Mouse (Mus musculus): ENCODE results near the gene Ednrb.
"Not testable (repeated sequence)": the region's sequence is repeated elsewhere in the genome, so short reads cannot be mapped to it uniquely, and the experiment has no call there.

The Ednrb gene

GRCm38 (mm10) chr14:103822590-103822989, 21.6 kb downstream of the Ednrb start:
- DNase-seq = no peak

- peak; percentile 52 to 80 for DNase-seq
Observed at GRCm38 (mm10) chr14:103816637-103817308, 27.4 kb downstream of the Ednrb start.

GRCm38 (mm10) chr14:103815542-103815941, 28.7 kb downstream of the Ednrb start:
- DNase-seq = peak; percentile 79 to 84

- DNase-seq = no peak
Observed at GRCm38 (mm10) chr14:103814015-103814691, 30.0 kb downstream of the Ednrb start.

GRCm38 (mm10) chr14:103813246-103813645, 31.0 kb downstream of the Ednrb start:
- DNase-seq = peak in 1 of 2 experiments; percentile 14

- no peak for DNase-seq
Observed at GRCm38 (mm10) chr14:103811291-103811690, 32.9 kb downstream of the Ednrb start.

GRCm38 (mm10) chr14:103803907-103804659, 40.1 kb downstream of the Ednrb start:
- DNase-seq = no peak

GRCm38 (mm10) chr14:103797123-103797522, 47.1 kb downstream of the Ednrb start:
- no peak for DNase-seq

- DNase-seq = no peak
Observed at GRCm38 (mm10) chr14:103795591-103795990, 48.6 kb downstream of the Ednrb start.

- no peak for DNase-seq
Observed at GRCm38 (mm10) chr14:103793409-103793808, 50.8 kb downstream of the Ednrb start.

- no peak for DNase-seq
Observed at GRCm38 (mm10) chr14:103792726-103793125, 51.5 kb downstream of the Ednrb start.

GRCm38 (mm10) chr14:103787547-103787946, 56.7 kb downstream of the Ednrb start:
- DNase-seq = no peak

GRCm38 (mm10) chr14:103785096-103785965, 58.9 kb downstream of the Ednrb start:
- no peak for DNase-seq

GRCm38 (mm10) chr14:103780336-103780735, 63.9 kb downstream of the Ednrb start:
- not testable (repeated sequence) for DNase-seq

GRCm38 (mm10) chr14:103779276-103779675, 64.9 kb downstream of the Ednrb start:
- no peak for DNase-seq

GRCm38 (mm10) chr14:103778533-103779151, 65.6 kb downstream of the Ednrb start:
- peak in 1 of 2 experiments; percentile 37 for DNase-seq

- peak; percentile 23 to 43 for DNase-seq
Observed at GRCm38 (mm10) chr14:103778009-103778431, 66.2 kb downstream of the Ednrb start.

- no peak for DNase-seq
Observed at GRCm38 (mm10) chr14:103777386-103777785, 66.8 kb downstream of the Ednrb start.

- no peak for DNase-seq
Observed at GRCm38 (mm10) chr14:103769319-103770245, 74.6 kb downstream of the Ednrb start.

- DNase-seq = no peak
Observed at GRCm38 (mm10) chr14:103767488-103767887, 76.7 kb downstream of the Ednrb start.

Data from kidney, postnatal 25 days (tissue).